Mouse (Mus musculus) adipocyte (in vitro differentiated cells): ENCODE measurements at regions not wholly inside any gene's neighbourhood (a gene's known extent, or its start where the extent isn't known, plus 50 kb on each side); places are given as distances from the start of the nearest gene placed in this dataset.

Experiments used
- DNase-seq: peaks from one replicate; pipeline ENCODE4 v3.0.0-alpha.2; 2016; ENCODE audit warnings: low spot score

GRCm38 (mm10) chr3:9957870-9958269 is 130.0 kb upstream of the Gm9833 start:
- no peak for DNase-seq

- no peak for DNase-seq
Observed at GRCm38 (mm10) chr3:9959716-9960661, 127.9 kb upstream of the Gm9833 start.

- no peak for DNase-seq
Observed at GRCm38 (mm10) chr3:9960696-9961095, 127.2 kb upstream of the Gm9833 start.
